Mouse (Mus musculus) kidney, embryonic 16.5 days (tissue): ENCODE data around the gene Rusc1. TPM values are rescaled to one million over a fixed set of nuclear protein-coding genes. Genes with fewer than 3 reads are reported as not detected.

Experiments
- ATAC-seq: fragments of 200-750 bp; cut with Nextera tagmentation; 2 replicates; pipeline ENCODE4 v1.8.0; 2017; ENCODE audit warnings: moderate TSS enrichment; ENCODE audit not compliant: low FRiP score, low TSS enrichment
- H3K27ac ChIP-seq: fragments of 300-500 bp; sonication (generic); 2 replicates; pipeline ENCODE4 v1.5.1; 2014; ENCODE audit warnings: low read length
- H3K27me3 ChIP-seq: fragments of 300-500 bp; sonication (generic); 2 replicates; pipeline ENCODE4 v1.6.1; 2014; ENCODE audit warnings: low read length, control low read depth, mixed read lengths; ENCODE audit not compliant: insufficient read depth
- H3K36me3 ChIP-seq: fragments of 300-500 bp; sonication (generic); 2 replicates; pipeline ENCODE4 v1.6.1; 2014; ENCODE audit warnings: low read length, control low read depth, mixed read lengths; ENCODE audit not compliant: insufficient read depth
- H3K4me1 ChIP-seq: fragments of 300-500 bp; sonication (generic); 2 replicates; pipeline ENCODE4 v1.6.1; 2014; ENCODE audit warnings: low read length, control low read depth, mixed read lengths; ENCODE audit not compliant: insufficient read depth
- H3K4me2 ChIP-seq: fragments of 300-500 bp; sonication (generic); replicated peaks from 2 replicates; pipeline ENCODE4 v1.6.1; 2014; ENCODE audit warnings: low read depth, low read length
- H3K4me3 ChIP-seq: fragments of 300-500 bp; sonication (generic); 2 replicates; pipeline ENCODE4 v1.5.1; 2014; ENCODE audit warnings: mild to moderate bottlenecking, low read length
- H3K9ac ChIP-seq: fragments of 300-500 bp; sonication (generic); replicated peaks from 2 replicates; pipeline ENCODE4 v1.6.1; 2014; ENCODE audit warnings: low read length
- H3K9me3 ChIP-seq: fragments of 300-500 bp; sonication (generic); 2 replicates; pipeline ENCODE4 v1.6.1; 2016; ENCODE audit warnings: low read length, control low read depth
- WGBS: fragments of 180-500 bp; shearing (Covaris S2); extraction: QIAGEN DNeasy Blood & Tissue Kit; methylation state at CpG from one replicate; pipeline ENCODE4 v1.1.7; 2014; 5-methylcytosine and 5-hydroxymethylcytosine counted together
- polyA plus RNA-seq: library from polyadenylated mRNA; unstranded; fragments of >200 nt; fragmentation: Nextera tagmentation; extraction: Ambion mirVana; gene quantifications from 2 replicates; pipeline ENCODE4 v1.2.1, GENCODE M21; 2015

The Rusc1 gene
- polyA plus RNA-seq, 1 experiment from 2014 or later: 21.3 TPM

DNA sequence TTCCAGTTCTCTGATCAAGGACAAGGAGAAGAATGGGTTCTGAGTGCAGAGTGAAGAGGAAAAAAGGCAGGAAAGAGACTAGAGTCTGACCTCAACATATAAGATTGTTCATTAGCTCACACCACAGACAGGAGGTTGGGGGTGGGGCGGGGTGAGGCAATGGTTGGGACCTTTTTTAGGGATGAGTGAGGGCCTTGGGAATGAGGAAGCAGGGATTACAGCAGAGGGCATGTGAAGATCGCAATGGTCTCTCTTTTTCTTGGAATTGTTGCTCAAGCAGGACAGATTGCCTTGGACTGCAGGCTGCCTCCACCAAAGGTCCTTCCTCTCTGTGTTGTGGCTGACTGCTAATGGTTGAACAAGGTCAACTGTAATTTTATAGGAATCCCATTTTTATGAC lies 30.2 kb upstream of the Rusc1 start:
- Histone ChIP-seq H3K27me3 (no peaks in the 10 kb centered on the region), H3K27ac (no peak overlapping the region), H3K4me3 (no peak overlapping the region), H3K4me2 (no peak overlapping the region), H3K9ac (no peak overlapping the region), H3K36me3 (no peaks in the 10 kb centered on the region), H3K9me3 (no peaks in the 10 kb centered on the region), H3K4me1 (no peaks in the 10 kb centered on the region)
- 67% methylated on average over 2 of the region's 2 CpGs for WGBS
- no peak for ATAC-seq

- ATAC-seq: 0 out of 2 replicates have a peak, but pooled peaks have one; percentile 31
- no peak overlapping the region for H3K4me2 ChIP-seq
- peaks cover 5% of the 10 kb centered on the region; the same call in 1 of the 2 replicates for H3K4me1 ChIP-seq
- H3K27me3 ChIP-seq: no peaks in the 10 kb centered on the region
- no peaks in the 10 kb centered on the region for H3K9me3 ChIP-seq
- no peak overlapping the region for H3K27ac ChIP-seq
- H3K9ac ChIP-seq: no peak overlapping the region
- no peak overlapping the region for H3K4me3 ChIP-seq
- WGBS: 0% methylated on average over 2 of the region's 2 CpGs
- H3K36me3 ChIP-seq: no peaks in the 10 kb centered on the region
Measured at GRCm38 (mm10) chr3:89115522-89115921, 22.4 kb upstream of the Rusc1 start.

- WGBS: 70% methylated on average over 4 of the region's 4 CpGs
- Histone ChIP-seq H3K36me3 (no peaks in the 10 kb centered on the region), H3K4me3 (no peak overlapping the region), H3K9ac (no peak overlapping the region), H3K27me3 (no peaks in the 10 kb centered on the region), H3K4me2 (no peak overlapping the region), H3K4me1 (peaks cover 5% of the 10 kb centered on the region; the same call in 1 of the 2 replicates), H3K9me3 (no peaks in the 10 kb centered on the region), H3K27ac (peak overlapping the region; percentile 58; the same call in 1 of the 2 replicates)
- peak; percentile 81 for ATAC-seq
Measured at GRCm38 (mm10) chr3:89113058-89113457, 19.9 kb upstream of the Rusc1 start.

GRCm38 (mm10) chr3:89108146-89108545 lies 15.0 kb upstream of the Rusc1 start:
- 51% methylated on average over 1 of the region's 1 CpGs for WGBS
- H3K36me3 ChIP-seq: no peaks in the 10 kb centered on the region
- H3K27ac ChIP-seq: no peak overlapping the region
- no peaks in the 10 kb centered on the region for H3K9me3 ChIP-seq
- ATAC-seq: no peak
- no peak overlapping the region for H3K9ac ChIP-seq
- H3K4me2 ChIP-seq: no peak overlapping the region
- no peak overlapping the region for H3K4me3 ChIP-seq
- H3K4me1 ChIP-seq: peaks cover 5% of the 10 kb centered on the region; the same call in 1 of the 2 replicates
- no peaks in the 10 kb centered on the region for H3K27me3 ChIP-seq

GRCm38 (mm10) chr3:89107545-89107944 lies 14.4 kb upstream of the Rusc1 start:
- Histone ChIP-seq H3K27ac (no peak overlapping the region), H3K4me2 (no peak overlapping the region), H3K36me3 (no peaks in the 10 kb centered on the region), H3K4me3 (no peak overlapping the region), H3K27me3 (no peaks in the 10 kb centered on the region), H3K9ac (no peak overlapping the region), H3K4me1 (peaks cover 7% of the 10 kb centered on the region; the same call in 1 of the 2 replicates), H3K9me3 (no peaks in the 10 kb centered on the region)
- ATAC-seq: no peak
- WGBS: 64% methylated on average over 3 of the region's 3 CpGs

DNA sequence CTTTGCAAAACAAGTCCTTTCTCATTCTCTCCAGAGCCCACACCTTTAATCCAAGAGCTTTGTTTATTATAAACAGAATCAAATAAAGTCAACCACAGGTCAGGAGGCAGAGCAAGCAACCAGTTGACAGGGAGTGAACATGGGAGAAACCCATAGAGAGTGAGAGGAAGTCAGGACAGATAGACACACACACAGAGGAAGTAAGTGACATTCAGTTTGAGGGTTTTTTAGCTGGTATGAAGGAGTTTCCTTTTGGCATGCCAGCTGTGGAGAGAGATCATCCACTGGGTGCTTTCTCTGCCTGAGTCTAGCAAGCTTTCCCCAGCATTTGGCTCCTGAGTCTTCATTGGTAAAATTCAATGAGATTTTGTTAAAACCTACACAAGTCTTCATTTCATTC lies 13.8 kb upstream of the Rusc1 start:
- H3K27me3 ChIP-seq: no peaks in the 10 kb centered on the region
- H3K9me3 ChIP-seq: no peaks in the 10 kb centered on the region
- H3K9ac ChIP-seq: no peak overlapping the region
- no peak overlapping the region for H3K27ac ChIP-seq
- H3K4me3 ChIP-seq: no peak overlapping the region
- ATAC-seq: no peak
- H3K36me3 ChIP-seq: no peaks in the 10 kb centered on the region
- no peak overlapping the region for H3K4me2 ChIP-seq
- H3K4me1 ChIP-seq: peaks cover 11% of the 10 kb centered on the region; the same call in 1 of the 2 replicates

- Histone ChIP-seq H3K4me2 (no peak overlapping the region), H3K4me1 (peaks cover 25% of the 10 kb centered on the region), H3K27ac (peak overlapping the region; percentile 76; the same call in 1 of the 2 replicates), H3K36me3 (peaks cover 12% of the 10 kb centered on the region), H3K9ac (no peak overlapping the region), H3K9me3 (no peaks in the 10 kb centered on the region), H3K4me3 (no peak overlapping the region), H3K27me3 (no peaks in the 10 kb centered on the region)
- WGBS: 70% methylated on average over 4 of the region's 4 CpGs
- ATAC-seq: no peak
Measured at GRCm38 (mm10) chr3:89103291-89103595, 10.1 kb upstream of the Rusc1 start.

DNA sequence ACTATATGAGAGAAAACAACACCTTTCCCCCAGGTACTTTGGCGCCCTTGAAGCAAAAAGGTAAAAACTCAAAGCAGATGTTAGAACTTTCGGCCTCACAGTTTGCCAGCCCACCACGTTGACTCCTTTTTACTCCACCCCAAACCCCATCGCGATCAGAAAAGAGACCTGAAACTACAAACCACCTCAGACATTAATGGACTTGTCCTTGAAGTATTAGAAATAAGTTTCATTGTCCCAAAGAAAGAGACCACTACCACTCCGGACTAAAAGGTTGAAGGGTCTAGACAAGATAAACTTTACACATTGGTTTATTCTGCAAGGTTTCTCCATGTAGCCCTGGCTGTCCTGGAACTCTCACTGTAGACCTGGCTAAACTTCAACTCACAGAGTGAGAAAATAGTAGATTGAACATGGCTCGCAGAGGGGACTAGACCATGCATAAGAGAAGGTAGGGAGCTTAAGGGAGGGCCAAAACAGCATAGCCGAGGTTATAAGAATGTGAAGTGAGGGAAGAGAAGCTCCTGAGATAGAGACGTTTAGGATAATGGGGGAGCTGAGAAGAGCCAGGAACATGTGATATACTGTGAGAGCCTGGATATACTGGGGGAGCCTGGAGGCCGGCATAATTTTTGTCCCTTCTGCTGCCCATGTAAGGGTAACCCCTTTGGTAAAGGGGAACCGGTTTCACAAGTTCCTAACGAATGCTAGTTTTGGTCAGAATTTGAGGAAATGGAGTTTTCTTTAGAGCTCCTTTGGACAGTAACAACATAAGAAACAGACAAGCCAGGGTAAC lies 9.6 kb upstream of the Rusc1 start:
- Histone ChIP-seq H3K27ac (peak overlapping the region; percentile 76), H3K9ac (no peak overlapping the region; the same call in 1 of the 2 replicates), H3K4me1 (peaks cover 25% of the 10 kb centered on the region), H3K36me3 (peaks cover 17% of the 10 kb centered on the region), H3K9me3 (no peaks in the 10 kb centered on the region), H3K27me3 (no peaks in the 10 kb centered on the region), H3K4me2 (peak overlapping the region; percentile 67), H3K4me3 (peak overlapping the region; percentile 63; the same call in 1 of the 2 replicates)
- WGBS: 59% methylated on average over 12 of the region's 12 CpGs
- ATAC-seq: no peak

- Histone ChIP-seq H3K36me3 (peaks cover 22% of the 10 kb centered on the region), H3K4me2 (peak within 1 kb of the TSS; percentile 76), H3K4me1 (peaks cover 25% of the 10 kb centered on the region), H3K4me3 (peak within 1 kb of the TSS; percentile 63), H3K9me3 (no peaks in the 10 kb centered on the region), H3K9ac (peak within 1 kb of the TSS; percentile 70), H3K27ac (peak within 1 kb of the TSS; percentile 76), H3K27me3 (no peaks in the 10 kb centered on the region)
- WGBS: under 1% methylated on average over 26 of the region's 26 CpGs
- peak; percentile 99 for ATAC-seq
Measured at GRCm38 (mm10) chr3:89101812-89102494, 8.8 kb upstream of the Rusc1 start, which contains the start of gene Fdps. Gene Fdps (minus strand): TSS chr3:89101959.

DNA sequence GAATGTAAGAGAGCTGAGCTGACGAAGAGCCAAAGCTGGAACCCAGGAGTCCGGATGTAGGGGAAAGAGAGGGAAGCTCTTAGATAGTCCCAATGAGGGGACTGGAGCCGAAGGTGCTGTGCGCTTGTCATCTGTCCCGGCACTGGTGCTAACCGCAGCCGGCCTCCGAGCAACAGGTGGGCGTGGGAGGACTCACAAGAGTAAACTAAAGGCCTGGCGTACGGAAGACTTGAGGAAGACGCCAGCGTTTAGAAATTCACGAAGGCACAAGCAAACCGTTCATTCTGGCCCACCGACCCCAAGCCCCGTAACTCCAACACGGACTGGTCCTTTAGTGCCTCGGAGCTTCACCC lies 8.3 kb upstream of the Rusc1 start:
- peak; percentile 21; the same call in 1 of the 2 replicates for ATAC-seq
- Histone ChIP-seq H3K27ac (peak overlapping the region; percentile 21), H3K4me1 (peaks cover 25% of the 10 kb centered on the region), H3K4me2 (peak overlapping the region; percentile 76), H3K36me3 (peaks cover 24% of the 10 kb centered on the region), H3K9me3 (no peaks in the 10 kb centered on the region), H3K27me3 (no peaks in the 10 kb centered on the region), H3K4me3 (peak overlapping the region; percentile 63), H3K9ac (peak overlapping the region; percentile 70)
- WGBS: under 1% methylated on average over 19 of the region's 19 CpGs
